ENCODE assay signal across 8 mouse cellular contexts in the genomic region with DNA sequence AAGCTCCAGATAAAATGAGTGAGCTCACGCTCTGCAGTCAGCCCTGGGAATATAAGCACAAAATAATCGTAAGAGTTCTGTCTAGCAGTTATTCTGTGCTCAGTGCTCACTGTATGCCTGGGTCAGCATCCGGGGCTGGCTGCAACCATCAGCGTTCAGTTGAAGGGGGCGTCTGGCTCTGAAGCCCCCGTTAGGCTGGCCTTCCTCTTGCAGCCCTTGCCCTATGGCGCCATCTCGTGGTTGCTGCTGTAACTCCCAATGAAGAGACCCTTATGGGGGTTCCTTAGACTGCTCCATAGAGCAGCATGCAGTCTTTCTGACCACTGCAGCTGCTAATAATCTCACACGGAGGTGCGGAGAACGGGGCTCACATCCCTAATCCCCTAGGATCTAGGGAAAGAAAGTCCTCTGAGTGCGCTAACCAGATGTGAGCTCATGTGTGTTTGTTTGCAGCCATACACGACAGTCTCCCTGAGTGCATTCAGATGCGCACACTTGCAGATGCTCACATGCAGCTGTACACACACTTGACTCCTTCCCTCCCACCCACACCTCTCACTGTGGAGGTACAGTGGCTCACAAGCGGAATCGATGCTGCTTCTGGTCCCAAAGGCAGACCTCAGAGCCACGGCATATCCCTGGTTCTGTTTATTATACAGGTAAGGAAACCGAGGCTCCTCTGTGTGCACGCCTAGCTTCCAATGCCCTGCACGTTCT. TPM values are rescaled to one million over a fixed set of nuclear protein-coding genes. Genes with fewer than 3 reads are reported as not detected.
A peak's percentile ranks its signal among the peaks of the same experiment; 100 is the strongest.
DNase-seq lines count a peak whose midpoint lies in the region; ATAC-seq lines count a peak whose summit lies in the region.

No protein-coding gene starts in this region.

- peaks cover 29% of the 10 kb centered on the region for H3K36me3 ChIP-seq in midbrain, embryonic 10.5 days

- intact Hi-C loops in left cerebral cortex, postnatal 25 days (cut with DNase I) = loop anchor here (1.0 kb wide), 2 partner anchors 184 to 200 kb away; no protein-coding TSS in a partner anchor

- no peak for ATAC-seq in cerebellum, adult (ENCODE audit: insufficient number of reproducible peaks, low FRiP score, low TSS enrichment)

- H3K4me1 ChIP-seq in midbrain, embryonic 10.5 days = peaks cover 14% of the 10 kb centered on the region

- H3K27me3 ChIP-seq in midbrain, embryonic 10.5 days (ENCODE audit: low read depth, poor library complexity, severe bottlenecking) = peaks cover 10% of the 10 kb centered on the region; the same call in 1 of the 2 replicates

- H3K4me3 ChIP-seq in midbrain, embryonic 10.5 days = no peak overlapping the region

- no peak overlapping the region; the same call in 1 of the 2 replicates for H3K27ac ChIP-seq in midbrain, embryonic 10.5 days (replicated peaks)

- peak; percentile 47 to 64 for DNase-seq in cerebellum, adult 18-20 months
- peak; percentile 85 to 89 for DNase-seq in cerebellum, postnatal 4 days (ENCODE audit: low spot score in 2 of 2)
- peak; percentile 15 to 18 for DNase-seq in gastrocnemius, adult 8-10 months (ENCODE audit: low spot score in 2 of 2)
- DNase-seq in induced T-regulatory cell, adult 2 months (ENCODE audit: low read depth) = peak; percentile 63
- DNase-seq in left cerebral cortex, postnatal 25 days (ENCODE audit: low spot score in 2 of 2) = peak; percentile 65 to 68
- peak; percentile 86 for DNase-seq in midbrain, embryonic 10.5 days (ENCODE audit: low spot score)
- DNase-seq in spleen, adult 18-20 months = peak; percentile 16 to 55

- no peaks in the 10 kb centered on the region for H3K9me3 ChIP-seq in midbrain, embryonic 10.5 days (replicated peaks)

- WGBS in midbrain, embryonic 10.5 days = 35% methylated on average over 20 of the region's 20 CpGs

RNA-seq across cellular contexts. Expression of gene Bms1, which starts 39.7 kb away (rescaled TPM):
- 10 to 100 TPM; 20.7 to 25.5 (median 24.0) TPM for total RNA-seq in gastrocnemius, adult 8-10 months (2022)
- total RNA-seq in left cerebral cortex, postnatal 25 days (2021) = 10 to 100 TPM; 31.5 to 32.6 TPM
- polyA plus RNA-seq in midbrain, embryonic 10.5 days (2016; fragmentation: Nextera tagmentation; extraction: Ambion mirVana) = 48.0 and 48.7 TPM in 2 replicates

Comparison
In these comparisons a context has a peak if more than half of its experiments do, and no peak if none do; other contexts are left out.
1. DNase-seq: peak in every context shown above with its lines; median percentile 87 in cerebellum, postnatal 4 days; 86 in midbrain, embryonic 10.5 days; 66 in left cerebral cortex, postnatal 25 days; 63 in induced T-regulatory cell, adult 2 months; 56 in cerebellum, adult 18-20 months; 36 in spleen, adult 18-20 months; 16 in gastrocnemius, adult 8-10 months.